Mouse (Mus musculus) megakaryocyte-erythroid progenitor cell, adult 5-6 weeks (primary cell): Measurements from ENCODE around the gene Khnyn. TPM values are rescaled to one million over a fixed set of nuclear protein-coding genes. Genes with fewer than 3 reads are reported as not detected.

ENCODE experiments used
- ATAC-seq: replicated peaks from 2 replicates; pipeline ENCODE4 v1.8.0; 2016; ENCODE audit warnings: mild to moderate bottlenecking, inconsistent platforms; ENCODE audit not compliant: severe bottlenecking, poor library complexity, low FRiP score, low TSS enrichment
- total RNA-seq, 2 experiments: library from RNA; stranded (forward) in 1 of 2; stranded (reverse) in 1 of 2; fragments of 200-1000, 215-1000 nt in 1 of 2; fragments of >200 nt in 1 of 2; fragmentation: Nextera tagmentation in 1 of 2; gene quantifications; 2 replicates each; pipeline ENCODE4 v1.2.3; 2014 to 2017

Gene Khnyn
- total RNA-seq, 2 experiments from 2014 or later: 8.7 to 10.9 TPM

- ATAC-seq: peak; percentile 91
Observed at GRCm38 (mm10) chr14:55899701-55900413, 15.1 kb downstream of the Khnyn start, which contains the start of gene Sdr39u1. TSS of gene Sdr39u1 (minus strand) at chr14:55900293.

- no peak for ATAC-seq
Observed at GRCm38 (mm10) chr14:55900414-55900755, 15.6 kb downstream of the Khnyn start.

GRCm38 (mm10) chr14:55905518-55905917 lies 20.8 kb downstream of the Khnyn start:
- peak; percentile 86; the same call in 1 of the 2 replicates for ATAC-seq

- no peak for ATAC-seq
Observed at GRCm38 (mm10) chr14:55913406-55913805, 28.7 kb downstream of the Khnyn start.

- ATAC-seq: peak; percentile 62; the same call in 1 of the 2 replicates
Observed at GRCm38 (mm10) chr14:55918240-55919082, 33.7 kb downstream of the Khnyn start.

GRCm38 (mm10) chr14:55922475-55923232 lies 37.9 kb downstream of the Khnyn start:
- ATAC-seq: peak; percentile 86

GRCm38 (mm10) chr14:55926847-55927246 lies 42.1 kb downstream of the Khnyn start:
- no peak for ATAC-seq

GRCm38 (mm10) chr14:55929263-55929997 lies 44.7 kb downstream of the Khnyn start:
- ATAC-seq: peak; percentile 31; the same call in 1 of the 2 replicates

GRCm38 (mm10) chr14:55933586-55933985 lies 48.8 kb downstream of the Khnyn start:
- ATAC-seq: no peak

- no peak for ATAC-seq
Observed at GRCm38 (mm10) chr14:55940070-55940800, 55.5 kb downstream of the Khnyn start.

GRCm38 (mm10) chr14:55943601-55944000 lies 58.9 kb downstream of the Khnyn start:
- ATAC-seq: no peak

- no peak for ATAC-seq
Observed at GRCm38 (mm10) chr14:55944575-55944974, 59.8 kb downstream of the Khnyn start, which contains the start of gene Cma1. TSS of gene Cma1 (minus strand) at chr14:55944675.

GRCm38 (mm10) chr14:55946269-55946969 lies 61.7 kb downstream of the Khnyn start:
- ATAC-seq: no peak

Other genes with a start within 250 kb of the Khnyn start
Only the 30 nearest of the 31 such genes appear.
- 4.9 and 11.6 TPM in 2 replicates for gene Gm49378, start 247.1 kb upstream of the Khnyn start, total RNA-seq (2014; fragmentation: Nextera tagmentation)
- 3.5 and 3.7 TPM in 2 replicates for gene Gm49378, start 247.1 kb upstream of the Khnyn start, total RNA-seq (2017)
- 43.8 and 52.6 TPM in 2 replicates for gene Tm9sf1, start 241.1 kb upstream of the Khnyn start, total RNA-seq (2014; fragmentation: Nextera tagmentation)
- 61.9 and 77.4 TPM in 2 replicates for gene Tm9sf1, start 241.1 kb upstream of the Khnyn start, total RNA-seq (2017)
- gene Tssk4, start 234.8 kb upstream of the Khnyn start, total RNA-seq (2014; fragmentation: Nextera tagmentation): 0.87 and 0.99 TPM in 2 replicates
- gene Tssk4, start 234.8 kb upstream of the Khnyn start, total RNA-seq (2017): 0.69 TPM in 1 of 2 replicates, not detected in the other
- 39.9 and 57.6 TPM in 2 replicates for gene Mdp1, start 224.4 kb upstream of the Khnyn start, total RNA-seq (2014; fragmentation: Nextera tagmentation)
- 33.5 and 34.1 TPM in 2 replicates for gene Mdp1, start 224.4 kb upstream of the Khnyn start, total RNA-seq (2017)
- 20.2 and 31.1 TPM in 2 replicates for gene Gmpr2, start 213.0 kb upstream of the Khnyn start, total RNA-seq (2014; fragmentation: Nextera tagmentation)
- gene Gmpr2, start 213.0 kb upstream of the Khnyn start, total RNA-seq (2017): 22.6 and 24.8 TPM in 2 replicates
- 398 and 455 TPM in 2 replicates for gene Nedd8, start 212.8 kb upstream of the Khnyn start, total RNA-seq (2014; fragmentation: Nextera tagmentation)
- gene Nedd8, start 212.8 kb upstream of the Khnyn start, total RNA-seq (2017): 365 and 374 TPM in 2 replicates
- gene Tinf2, start 203.1 kb upstream of the Khnyn start, total RNA-seq (2014; fragmentation: Nextera tagmentation): 22.2 and 59.3 TPM in 2 replicates
- 22.8 and 24.0 TPM in 2 replicates for gene Tinf2, start 203.1 kb upstream of the Khnyn start, total RNA-seq (2017)
- gene Tgm1, start 171.0 kb upstream of the Khnyn start, total RNA-seq (2014; fragmentation: Nextera tagmentation): not detected in 2 replicates
- 0.15 TPM in 1 of 2 replicates, not detected in the other for gene Tgm1, start 171.0 kb upstream of the Khnyn start, total RNA-seq (2017)
- gene Rabggta, start 162.7 kb upstream of the Khnyn start, total RNA-seq (2014; fragmentation: Nextera tagmentation): 14.4 and 20.2 TPM in 2 replicates
- gene Rabggta, start 162.7 kb upstream of the Khnyn start, total RNA-seq (2017): 7.7 and 12.6 TPM in 2 replicates
- gene Dhrs1, start 139.3 kb upstream of the Khnyn start, total RNA-seq (2014; fragmentation: Nextera tagmentation): 21.5 and 31.0 TPM in 2 replicates
- gene Dhrs1, start 139.3 kb upstream of the Khnyn start, total RNA-seq (2017): 10.0 and 10.3 TPM in 2 replicates
- 35.8 and 52.0 TPM in 2 replicates for gene Nop9, start 139.3 kb upstream of the Khnyn start, total RNA-seq (2014; fragmentation: Nextera tagmentation)
- gene Nop9, start 139.3 kb upstream of the Khnyn start, total RNA-seq (2017): 24.8 and 27.5 TPM in 2 replicates
- not detected in 2 replicates for gene Cideb, start 126.5 kb upstream of the Khnyn start, total RNA-seq (2014; fragmentation: Nextera tagmentation)
- not detected in 2 replicates for gene Cideb, start 126.5 kb upstream of the Khnyn start, total RNA-seq (2017)
- not detected in 2 replicates for gene Ltb4r2, start 123.5 kb upstream of the Khnyn start, total RNA-seq (2014; fragmentation: Nextera tagmentation)
- 0.38 and 1.7 TPM in 2 replicates for gene Ltb4r2, start 123.5 kb upstream of the Khnyn start, total RNA-seq (2017)
- 0.50 and 3.5 TPM in 2 replicates for gene Ltb4r1, start 119.0 kb upstream of the Khnyn start, total RNA-seq (2014; fragmentation: Nextera tagmentation)
- gene Ltb4r1, start 119.0 kb upstream of the Khnyn start, total RNA-seq (2017): 0.76 and 3.1 TPM in 2 replicates
- gene Adcy4, start 100.9 kb upstream of the Khnyn start, total RNA-seq (2014; fragmentation: Nextera tagmentation): not detected in 2 replicates
- not detected in 2 replicates for gene Adcy4, start 100.9 kb upstream of the Khnyn start, total RNA-seq (2017)
- 55.7 and 87.0 TPM in 2 replicates for gene Ripk3, start 96.1 kb upstream of the Khnyn start, total RNA-seq (2014; fragmentation: Nextera tagmentation)
- 8.9 and 23.1 TPM in 2 replicates for gene Ripk3, start 96.1 kb upstream of the Khnyn start, total RNA-seq (2017)
- gene Nfatc4, start 61.8 kb upstream of the Khnyn start, total RNA-seq (2014; fragmentation: Nextera tagmentation): not detected in 2 replicates
- gene Nfatc4, start 61.8 kb upstream of the Khnyn start, total RNA-seq (2017): not detected in 2 replicates
- gene Nynrin, start 30.9 kb upstream of the Khnyn start, total RNA-seq (2014; fragmentation: Nextera tagmentation): 1.9 and 2.7 TPM in 2 replicates
- gene Nynrin, start 30.9 kb upstream of the Khnyn start, total RNA-seq (2017): 1.2 and 2.0 TPM in 2 replicates
- gene Cbln3, start 555 bp upstream of the Khnyn start, total RNA-seq (2014; fragmentation: Nextera tagmentation): not detected in 2 replicates
- gene Cbln3, start 555 bp upstream of the Khnyn start, total RNA-seq (2017): not detected in 2 replicates
- gene Sdr39u1, start 15.3 kb downstream of the Khnyn start, total RNA-seq (2014; fragmentation: Nextera tagmentation): 7.8 and 17.0 TPM in 2 replicates
- gene Sdr39u1, start 15.3 kb downstream of the Khnyn start, total RNA-seq (2017): 3.9 and 6.7 TPM in 2 replicates
- gene Cma1, start 59.7 kb downstream of the Khnyn start, total RNA-seq (2014; fragmentation: Nextera tagmentation): 1.4 TPM in 1 of 2 replicates, not detected in the other
- 1.1 TPM in 1 of 2 replicates, not detected in the other for gene Cma1, start 59.7 kb downstream of the Khnyn start, total RNA-seq (2017)
- not detected in 2 replicates for gene Cma2, start 66.0 kb downstream of the Khnyn start, total RNA-seq (2014; fragmentation: Nextera tagmentation)
- not detected in 2 replicates for gene Cma2, start 66.0 kb downstream of the Khnyn start, total RNA-seq (2017)
- gene Mcpt1, start 133.0 kb downstream of the Khnyn start, total RNA-seq (2014; fragmentation: Nextera tagmentation): not detected in 2 replicates
- not detected in 2 replicates for gene Mcpt1, start 133.0 kb downstream of the Khnyn start, total RNA-seq (2017)
- gene Mcpt9, start 145.5 kb downstream of the Khnyn start, total RNA-seq (2014; fragmentation: Nextera tagmentation): not detected in 2 replicates
- gene Mcpt9, start 145.5 kb downstream of the Khnyn start, total RNA-seq (2017): not detected in 2 replicates
- not detected in 2 replicates for gene Mcpt2, start 157.1 kb downstream of the Khnyn start, total RNA-seq (2014; fragmentation: Nextera tagmentation)
- not detected in 2 replicates for gene Mcpt2, start 157.1 kb downstream of the Khnyn start, total RNA-seq (2017)
- not detected in 2 replicates for gene Mcpt4, start 177.4 kb downstream of the Khnyn start, total RNA-seq (2014; fragmentation: Nextera tagmentation)
- gene Mcpt4, start 177.4 kb downstream of the Khnyn start, total RNA-seq (2017): not detected in 2 replicates
- not detected in 2 replicates for gene Mcpt8, start 200.3 kb downstream of the Khnyn start, total RNA-seq (2014; fragmentation: Nextera tagmentation)
- 1.2 TPM in 1 of 2 replicates, not detected in the other for gene Mcpt8, start 200.3 kb downstream of the Khnyn start, total RNA-seq (2017)
- gene Ctsg, start 217.6 kb downstream of the Khnyn start, total RNA-seq (2014; fragmentation: Nextera tagmentation): 2.8 TPM in 1 of 2 replicates, not detected in the other
- 3.5 and 16.0 TPM in 2 replicates for gene Ctsg, start 217.6 kb downstream of the Khnyn start, total RNA-seq (2017)
- not detected in 2 replicates for gene Gzme, start 235.7 kb downstream of the Khnyn start, total RNA-seq (2014; fragmentation: Nextera tagmentation)
- gene Gzme, start 235.7 kb downstream of the Khnyn start, total RNA-seq (2017): not detected in 2 replicates
- not detected in 2 replicates for gene Gzmd, start 247.7 kb downstream of the Khnyn start, total RNA-seq (2014; fragmentation: Nextera tagmentation)
- not detected in 2 replicates for gene Gzmd, start 247.7 kb downstream of the Khnyn start, total RNA-seq (2017)